Mouse (Mus musculus) urinary bladder, adult 2 months (tissue): ENCODE data around the gene Fgfr2. TPM values are rescaled to one million over a fixed set of nuclear protein-coding genes. Genes with fewer than 3 reads are reported as not detected.

Experiments
- DNase-seq: peaks from one replicate; pipeline ENCODE4 v3.0.0; 2022; ENCODE audit warnings: low spot score
- polyA plus RNA-seq: library from polyadenylated mRNA; depleted of rRNA; stranded (reverse); fragments of >200 nt; gene quantifications from 2 replicates; pipeline ENCODE4 v1.2.3, GENCODE M21; 2012

The Fgfr2 gene
- polyA plus RNA-seq, 1 experiment: 80.2 TPM

DNA sequence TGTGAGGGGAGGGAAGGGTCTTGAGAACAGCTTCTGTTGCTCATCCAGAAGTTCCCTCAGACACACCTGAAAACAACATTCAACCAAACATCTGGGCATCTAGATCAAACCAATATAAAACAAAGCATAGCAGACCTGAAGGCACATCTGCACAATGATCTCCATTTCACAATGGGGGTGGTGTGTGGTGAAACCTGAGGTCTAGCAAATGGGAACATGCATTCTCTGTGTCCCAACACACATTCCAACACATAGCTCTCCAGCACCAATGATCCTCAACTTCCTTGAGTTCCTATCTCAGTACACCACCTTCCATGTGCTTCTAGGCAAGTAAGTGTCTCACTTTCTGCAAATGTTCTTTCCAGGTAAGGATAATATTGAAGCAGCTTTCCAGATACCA, 707.3 kb downstream of the Fgfr2 start:
- no peak for DNase-seq

- DNase-seq: no peak
Observed at GRCm38 (mm10) chr7:132412520-132412919, 710.6 kb downstream of the Fgfr2 start.

DNA sequence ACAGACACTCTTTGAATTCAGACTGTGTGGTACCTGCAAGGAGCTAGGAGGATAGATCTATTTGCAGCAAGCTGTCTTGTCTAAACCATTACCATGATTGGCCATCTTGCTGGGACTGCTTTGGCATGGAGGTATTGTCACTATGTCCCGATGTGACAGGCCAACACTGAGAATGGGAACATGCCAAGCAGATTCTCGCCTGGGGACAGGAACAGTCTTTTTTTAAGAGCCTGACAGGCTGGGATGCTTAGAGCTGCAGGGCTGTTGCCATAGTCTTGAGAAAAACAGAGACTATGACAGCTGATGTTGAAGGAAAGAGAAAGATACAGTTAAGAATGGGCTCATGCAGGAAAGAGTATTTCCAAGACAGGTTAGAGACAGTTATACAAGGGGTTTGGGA, 711.4 kb downstream of the Fgfr2 start:
- DNase-seq: no peak

GRCm38 (mm10) chr7:132410958-132411357, 712.2 kb downstream of the Fgfr2 start:
- no peak for DNase-seq

DNA sequence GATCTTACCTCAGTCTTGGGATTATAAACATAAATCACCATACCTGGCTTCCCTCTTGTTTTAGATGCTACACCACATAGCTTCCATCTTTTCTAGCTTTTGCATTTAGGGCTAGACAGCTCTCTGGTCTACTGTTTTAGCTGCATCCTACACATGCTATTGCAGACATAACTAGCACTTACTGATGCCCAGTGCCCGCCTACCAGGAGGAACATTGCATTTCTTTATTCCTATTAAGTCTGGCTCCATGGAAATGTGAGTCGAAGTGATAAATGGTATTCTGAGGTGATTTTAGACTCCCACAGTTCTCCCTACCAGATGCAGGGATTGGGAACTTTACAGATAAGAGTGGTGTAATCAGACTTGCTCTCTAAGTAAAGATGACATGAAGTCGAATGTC, 713.3 kb downstream of the Fgfr2 start:
- no peak for DNase-seq

GRCm38 (mm10) chr7:132402377-132403084, 720.6 kb downstream of the Fgfr2 start:
- DNase-seq: no peak

- no peak for DNase-seq
Observed at GRCm38 (mm10) chr7:132398487-132398886, 724.7 kb downstream of the Fgfr2 start.

GRCm38 (mm10) chr7:132396661-132397322, 726.4 kb downstream of the Fgfr2 start:
- no peak for DNase-seq

DNA sequence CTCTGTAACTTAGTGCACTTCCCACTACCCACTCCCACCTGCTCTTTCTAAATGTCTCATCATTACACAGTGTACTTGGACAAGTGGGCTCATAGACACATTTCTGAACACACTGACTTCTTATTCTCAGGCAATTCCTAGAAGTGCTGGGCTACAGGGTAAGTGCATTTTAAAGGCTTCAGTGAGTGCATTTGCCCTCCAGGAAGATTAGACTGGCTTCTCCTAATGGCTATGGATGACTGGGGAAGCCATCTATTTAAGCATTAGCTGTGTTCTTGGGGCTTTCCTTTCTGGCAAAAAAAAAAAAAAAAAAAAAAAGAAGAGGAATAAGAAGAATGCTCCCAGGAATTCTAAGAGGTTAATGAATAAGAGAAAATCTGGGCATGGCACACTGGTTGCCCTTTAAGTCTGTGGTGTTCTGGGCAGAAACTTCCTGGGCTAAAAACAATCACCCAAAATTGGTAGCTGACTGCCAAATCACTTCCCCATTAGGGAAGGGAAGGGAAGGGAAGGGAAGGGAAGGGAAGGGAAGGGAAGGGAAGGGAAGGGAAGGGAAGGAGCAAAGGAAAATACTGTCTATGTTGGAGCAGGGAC, 729.5 kb downstream of the Fgfr2 start:
- DNase-seq: no peak

GRCm38 (mm10) chr7:132393014-132393406, 730.1 kb downstream of the Fgfr2 start:
- no peak for DNase-seq

DNA sequence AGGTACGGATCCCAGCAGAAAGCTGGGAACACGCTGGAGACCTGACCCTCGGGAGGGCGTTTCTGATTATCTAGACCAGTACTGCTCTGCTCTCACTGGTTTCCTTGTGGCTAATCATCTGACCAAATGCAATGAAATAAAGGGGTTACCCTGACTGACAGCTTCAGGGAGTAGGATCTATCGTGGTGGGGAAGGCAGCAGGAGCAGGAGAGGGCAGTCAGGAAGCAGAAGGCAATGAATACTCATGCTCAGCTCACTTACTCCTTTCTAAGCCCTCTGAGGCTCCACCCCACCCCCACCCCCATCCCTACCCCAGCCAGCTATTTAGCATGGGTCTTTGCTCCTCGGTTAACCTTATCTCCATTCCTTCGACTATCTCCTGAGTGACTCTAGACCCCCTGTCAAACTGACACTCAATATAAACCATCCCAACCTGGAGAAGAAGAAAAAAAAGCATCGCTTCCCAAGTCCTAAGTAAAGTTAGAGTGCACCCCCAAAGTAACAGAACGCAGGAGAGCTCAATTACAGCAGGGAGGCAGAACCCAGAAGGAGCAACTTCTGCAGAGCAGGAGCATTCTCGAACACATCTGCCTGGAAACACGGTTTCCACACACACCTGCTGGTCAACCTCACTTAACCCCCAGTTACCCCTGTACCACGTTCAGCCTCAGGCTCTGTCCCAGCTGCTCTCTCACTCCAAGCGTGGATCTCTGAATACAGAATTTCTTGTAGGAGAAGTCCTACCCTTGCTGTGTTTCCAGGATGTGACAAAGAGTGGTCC, 730.7 kb downstream of the Fgfr2 start:
- no peak for DNase-seq

GRCm38 (mm10) chr7:132389473-132389872, 733.7 kb downstream of the Fgfr2 start:
- no peak for DNase-seq

DNA sequence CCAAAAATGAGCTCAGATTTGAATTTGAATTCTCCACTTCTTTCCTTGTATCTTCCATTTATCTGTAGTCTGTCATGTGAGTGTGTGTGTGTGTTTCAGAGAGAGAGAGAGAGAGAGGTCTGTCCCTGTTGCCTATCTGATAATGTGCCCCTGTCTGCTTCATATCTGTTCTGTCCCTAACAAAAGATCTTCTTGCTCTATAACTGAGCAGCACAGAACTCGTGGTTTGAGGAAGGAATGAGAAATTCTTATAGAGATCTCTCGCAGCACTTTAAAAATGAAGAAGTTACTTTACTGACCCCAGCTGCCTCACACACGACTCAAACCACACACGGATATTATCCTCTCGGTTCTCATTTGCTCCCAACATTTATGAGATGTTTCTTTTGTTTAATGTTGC, 735.6 kb downstream of the Fgfr2 start:
- DNase-seq: no peak

DNA sequence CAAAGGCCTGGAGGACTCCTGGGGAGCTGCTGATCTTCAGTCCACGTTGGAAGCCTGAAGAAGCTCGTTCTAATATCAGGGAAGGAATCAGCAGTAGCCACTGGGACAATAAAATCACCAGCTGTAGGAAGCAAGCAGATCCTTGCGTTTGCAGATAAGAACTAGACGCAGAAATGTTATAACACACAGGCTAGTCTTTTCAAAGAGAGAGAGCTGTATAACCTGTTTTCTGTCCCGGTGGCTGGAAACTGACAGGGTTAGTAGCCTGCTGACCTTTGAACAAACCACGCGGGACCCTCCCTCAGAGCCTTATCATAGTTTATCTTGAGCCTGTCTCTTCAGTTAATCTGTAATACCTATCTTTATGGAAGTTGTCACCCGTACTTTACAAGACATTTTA, 736.8 kb downstream of the Fgfr2 start:
- no peak for DNase-seq

GRCm38 (mm10) chr7:132385456-132386130, 737.6 kb downstream of the Fgfr2 start:
- no peak for DNase-seq

- DNase-seq: no peak
Observed at GRCm38 (mm10) chr7:132384736-132385455, 738.3 kb downstream of the Fgfr2 start.

- no peak for DNase-seq
Observed at GRCm38 (mm10) chr7:132380634-132381336, 742.4 kb downstream of the Fgfr2 start.

DNA sequence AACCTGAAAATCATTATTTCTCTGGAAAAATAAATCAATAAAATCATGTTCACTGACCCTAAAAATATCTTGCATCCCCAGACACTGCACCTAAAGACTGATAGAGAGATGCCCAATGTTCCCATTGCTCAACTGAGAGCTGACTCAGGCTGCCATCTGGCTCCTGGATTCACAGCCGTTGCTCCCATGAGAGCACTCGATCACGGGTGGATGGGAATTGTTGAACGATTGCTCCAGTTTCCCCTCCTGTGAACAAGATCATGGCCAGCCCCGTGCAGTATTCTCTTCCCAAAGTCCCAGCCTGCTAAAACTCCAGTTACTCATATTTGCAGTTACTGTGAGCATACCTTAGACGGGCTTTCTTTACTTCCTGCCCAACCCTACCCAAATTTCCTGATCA, 745.2 kb downstream of the Fgfr2 start:
- DNase-seq: no peak

DNA sequence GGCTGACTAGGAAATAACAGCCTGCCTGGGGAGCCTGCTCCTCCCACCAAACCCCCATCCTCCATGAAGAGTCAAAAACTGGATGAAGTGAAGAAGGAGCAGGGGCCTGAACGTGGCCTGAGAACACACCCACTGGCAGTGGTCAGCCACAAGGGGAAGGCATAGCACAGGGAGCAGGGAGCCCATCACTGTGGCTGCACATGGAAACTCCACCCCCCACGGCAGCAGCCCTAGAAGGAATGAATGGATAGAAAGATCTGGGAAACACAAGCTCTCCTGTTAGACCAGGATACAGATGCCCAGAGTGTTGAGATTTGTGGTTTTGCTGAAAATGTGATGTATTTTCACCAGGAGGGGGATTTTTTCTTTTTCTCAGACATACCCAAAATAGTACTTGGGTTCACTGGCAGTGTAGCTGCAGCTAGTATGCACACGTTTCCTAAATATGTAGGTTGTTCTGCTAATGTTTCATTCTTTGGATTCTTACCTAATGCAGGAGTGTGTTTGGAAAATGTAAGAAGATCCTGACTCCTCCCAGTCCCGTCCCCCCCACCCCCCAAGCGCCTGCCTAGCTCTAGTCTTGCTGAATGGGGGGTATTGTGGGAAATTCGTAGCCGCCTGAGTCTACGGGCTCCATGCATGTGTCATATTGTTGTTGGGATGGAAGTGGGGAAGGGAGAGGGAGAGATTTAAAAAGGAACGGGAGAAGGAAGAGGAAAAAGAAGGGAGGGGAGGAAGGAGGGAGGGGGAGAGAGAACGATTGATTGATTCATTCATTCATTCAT, 749.4 kb downstream of the Fgfr2 start:
- DNase-seq: no peak
